Mouse (Mus musculus) 3T3-L1 (cell line): ENCODE measurements at regions not wholly inside any gene's neighbourhood (a gene's known extent, or its start where the extent isn't known, plus 50 kb on each side); places are given as distances from the start of the nearest gene placed in this dataset.

Source experiments
- DNase-seq: peaks from one replicate; pipeline ENCODE4 v3.0.0-alpha.2; 2015; ENCODE audit warnings: low read depth, low spot score

DNA sequence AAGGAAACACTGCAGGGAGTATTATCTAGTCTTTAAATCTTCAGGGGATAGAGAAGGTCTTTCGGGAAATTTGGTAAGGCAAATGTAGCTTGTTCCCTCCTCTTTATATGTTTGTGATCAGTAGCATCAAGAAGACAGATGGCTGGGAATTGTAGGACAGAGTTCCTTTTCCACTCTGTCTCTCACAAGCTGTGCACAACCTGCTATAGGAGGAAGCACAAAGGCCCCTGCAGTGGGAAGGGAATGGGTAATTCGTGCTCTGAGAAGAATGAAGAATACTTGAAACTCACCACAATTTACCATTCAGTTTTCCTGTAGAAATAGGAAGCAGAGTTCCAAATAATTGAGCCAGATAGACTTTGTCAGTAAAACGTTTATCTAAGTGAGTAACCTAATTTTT lies 1007.2 kb downstream of the Epha7 start:
- DNase-seq = no peak

DNA sequence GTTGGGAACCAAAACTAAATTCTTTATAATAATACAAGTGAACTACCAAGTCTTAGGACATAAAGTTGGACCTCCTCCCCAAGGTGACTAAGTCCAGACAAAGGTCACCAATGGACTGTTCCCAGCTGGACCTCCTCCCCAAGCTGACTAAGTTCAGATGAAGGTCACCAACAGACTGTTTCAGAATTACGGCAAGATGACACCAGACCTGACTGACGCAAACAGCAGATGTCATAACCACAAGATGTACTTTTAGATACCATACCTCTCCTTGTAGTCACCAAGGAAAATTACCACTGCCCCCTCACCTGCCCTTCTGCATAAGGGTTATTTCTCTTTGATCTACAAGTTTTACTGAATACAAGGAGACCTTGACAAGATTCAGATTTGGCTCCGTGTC lies 1017.8 kb downstream of the Epha7 start:
- DNase-seq = peak; percentile 5

DNA sequence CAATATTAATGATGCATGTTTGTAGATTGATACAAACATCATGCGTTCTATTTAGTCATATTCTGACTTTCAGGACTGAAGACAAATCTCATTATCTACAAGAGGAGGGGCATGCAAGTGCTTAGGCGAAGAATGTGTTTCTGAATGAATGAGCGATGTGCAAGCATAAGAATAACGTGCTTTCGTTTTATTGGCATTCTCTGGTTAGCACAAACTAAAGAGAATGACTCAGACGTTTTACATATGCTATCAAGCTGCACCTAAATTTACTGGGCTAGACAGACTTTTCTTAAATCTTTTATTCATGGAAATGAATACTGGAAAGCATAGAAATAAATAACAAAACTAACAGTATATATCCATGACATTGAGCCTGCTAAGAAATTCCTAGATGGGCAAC lies 1019.8 kb downstream of the Epha7 start:
- no peak for DNase-seq

DNA sequence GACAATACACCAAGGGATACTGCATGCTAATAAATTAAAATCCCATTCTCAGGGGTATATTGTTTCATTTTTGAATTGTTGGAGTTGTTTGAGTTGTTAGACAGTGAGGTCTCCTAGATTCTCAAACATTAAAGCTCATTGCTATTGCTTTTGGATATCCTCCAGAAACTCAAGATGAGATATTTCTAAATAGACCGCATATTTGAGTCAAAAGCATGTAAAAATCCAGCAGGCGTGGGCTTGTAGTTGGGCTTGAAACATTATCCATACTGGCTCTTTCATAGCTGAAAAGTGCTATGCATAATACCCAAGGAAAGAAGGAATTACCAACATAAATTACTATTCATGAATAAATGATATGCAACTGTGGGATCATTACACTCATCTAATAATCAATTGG lies 1043.7 kb downstream of the Epha7 start:
- DNase-seq = peak; percentile 7
